Mouse (Mus musculus): ENCODE measurements around the gene Fez1. TPM values are rescaled to one million over a fixed set of nuclear protein-coding genes. Genes with fewer than 3 reads are reported as not detected.

Gene Fez1
- not detected in 2 replicates for polyA plus RNA-seq (2012; ENCODE audit: low replicate concordance)

DNA sequence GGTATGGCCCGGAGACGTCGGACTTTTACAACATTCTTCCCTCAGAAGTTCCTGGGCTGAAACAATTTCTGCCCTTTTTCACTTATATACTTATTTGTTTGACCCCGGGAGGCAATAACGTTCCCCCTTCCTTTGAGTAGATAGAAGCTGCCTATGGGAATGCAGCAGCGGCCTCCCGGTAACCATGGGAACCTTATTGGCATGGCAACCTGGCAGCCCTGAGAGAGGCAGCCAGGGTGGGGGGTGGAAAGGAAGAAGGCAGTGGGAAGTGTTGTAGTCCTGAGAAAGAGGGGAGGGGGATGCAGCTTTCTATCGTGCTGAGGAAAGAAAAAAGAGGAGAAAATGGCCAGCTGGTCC, at the start of gene Fez1:
Gene Fez1, plus strand, starts transcription at position 221 of the 357 bp plus-strand sequence.

DNA sequence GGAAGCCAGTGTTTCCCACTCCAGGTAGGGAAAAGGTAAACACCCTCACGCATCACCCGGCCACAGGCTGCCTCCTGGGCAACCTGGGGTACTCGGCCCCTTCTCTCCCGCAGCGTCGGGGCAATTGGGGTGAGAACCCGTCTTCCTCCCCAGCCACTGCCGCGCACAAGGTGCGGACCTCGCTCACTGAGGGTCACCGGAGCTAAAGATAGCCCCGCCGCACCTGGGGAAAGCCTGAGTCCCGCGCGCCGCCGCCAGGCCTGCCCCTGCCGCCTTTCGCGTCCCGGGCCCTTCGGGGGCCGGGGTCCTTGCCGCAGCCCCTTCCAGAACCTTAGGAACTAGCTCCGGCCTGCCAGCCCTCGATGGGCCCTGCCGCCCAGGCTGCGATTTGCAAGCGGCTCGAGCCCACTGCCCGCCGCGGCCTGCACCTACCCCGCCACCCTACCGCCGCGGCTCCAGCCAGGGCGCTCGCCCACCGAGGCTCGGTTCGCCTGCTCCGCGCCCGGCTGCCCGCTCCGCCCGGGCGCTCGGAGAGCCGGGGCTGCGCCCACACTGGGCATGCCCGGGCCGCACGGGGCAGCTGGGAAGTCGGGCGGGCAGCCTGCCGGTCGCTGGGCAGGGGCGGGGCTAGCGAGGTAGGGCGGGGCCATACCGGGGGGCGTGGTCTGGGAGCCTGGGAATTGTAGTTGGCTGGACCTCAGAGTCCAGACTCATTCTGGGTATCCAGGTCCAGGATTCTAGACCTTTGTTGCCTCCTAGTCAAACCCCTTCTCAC, 24.7 kb upstream of the Fez1 start, which contains the start of gene Ei24:
Gene Ei24, minus strand, starts transcription at position 613 of the 775 bp plus-strand sequence.

Other genes starting within 250 kb of the Fez1 start
- not detected in 2 replicates for gene Gm17689, start 239.2 kb upstream of the Fez1 start, polyA plus RNA-seq (2012; ENCODE audit: low replicate concordance)
- not detected in 2 replicates for gene A630095E13Rik, start 178.5 kb upstream of the Fez1 start, polyA plus RNA-seq (2012; ENCODE audit: low replicate concordance)
- not detected in 2 replicates for gene Acrv1, start 128.6 kb upstream of the Fez1 start, polyA plus RNA-seq (2012; ENCODE audit: low replicate concordance)
- 0.80 and 2.7 TPM in 2 replicates for gene Chek1, start 94.8 kb upstream of the Fez1 start, polyA plus RNA-seq (2012; ENCODE audit: low replicate concordance)
- gene Stt3a, start 54.2 kb upstream of the Fez1 start, polyA plus RNA-seq (2012; ENCODE audit: low replicate concordance) = 0.50 and 4.1 TPM in 2 replicates
- gene Ei24, start 24.5 kb upstream of the Fez1 start, polyA plus RNA-seq (2012; ENCODE audit: low replicate concordance) = 36.1 and 52.7 TPM in 2 replicates